Mouse (Mus musculus) hindbrain, embryonic 11.5 days (tissue): ENCODE measurements around the gene Brpf3. TPM values are rescaled to one million over a fixed set of nuclear protein-coding genes. Genes with fewer than 3 reads are reported as not detected.
"Not testable (repeated sequence)": the region's sequence is repeated elsewhere in the genome, so short reads cannot be mapped to it uniquely, and the experiment has no call there.

Experiments used
- ATAC-seq: fragments of 200-750 bp; cut with Nextera tagmentation; 2 replicates; pipeline ENCODE4 v1.8.0; 2017; ENCODE audit warnings: mild to moderate bottlenecking, moderate TSS enrichment, moderate library complexity; ENCODE audit not compliant: low FRiP score
- DNase-seq: peaks from one replicate; pipeline ENCODE4 v3.0.0-alpha.2; 2015; ENCODE audit warnings: low spot score
- H3K27ac ChIP-seq: fragments of 300-500 bp; sonication (generic); 2 replicates; pipeline ENCODE4 v1.5.1; 2014; ENCODE audit warnings: mild to moderate bottlenecking, low read depth, low read length
- H3K27me3 ChIP-seq: fragments of 300-500 bp; sonication (generic); 2 replicates; pipeline ENCODE4 v1.6.1; 2014; ENCODE audit warnings: mild to moderate bottlenecking, low read length, moderate library complexity, mixed read lengths; ENCODE audit not compliant: control insufficient read depth, insufficient read depth
- H3K36me3 ChIP-seq: fragments of 300-500 bp; sonication (generic); 2 replicates; pipeline ENCODE4 v1.6.1; 2014; ENCODE audit warnings: mild to moderate bottlenecking, low read length, moderate library complexity, mixed read lengths; ENCODE audit not compliant: control insufficient read depth, insufficient read depth
- H3K4me1 ChIP-seq: fragments of 300-500 bp; sonication (generic); replicated peaks from 2 replicates; pipeline ENCODE4 v1.6.1; 2014; ENCODE audit warnings: low read length, mixed read lengths; ENCODE audit not compliant: control insufficient read depth, insufficient read depth
- H3K4me2 ChIP-seq: fragments of 300-500 bp; sonication (generic); replicated peaks from 2 replicates; pipeline ENCODE4 v1.6.1; 2014; ENCODE audit warnings: mild to moderate bottlenecking, low read depth, low read length
- H3K4me3 ChIP-seq: fragments of 300-500 bp; sonication (generic); 2 replicates; pipeline ENCODE4 v1.5.1; 2014; ENCODE audit warnings: low read depth, low read length
- H3K9ac ChIP-seq: fragments of 300-500 bp; sonication (generic); 2 replicates; pipeline ENCODE4 v1.6.1; 2014; ENCODE audit warnings: low read depth, low read length
- H3K9me3 ChIP-seq: fragments of 300-500 bp; sonication (generic); 2 replicates; pipeline ENCODE4 v1.6.1; 2016; ENCODE audit warnings: low read length; ENCODE audit not compliant: control insufficient read depth
- WGBS: fragments of 180-500 bp; shearing (Covaris S2); extraction: QIAGEN DNeasy Blood & Tissue Kit; methylation state at CpG from one replicate; pipeline ENCODE4 v1.1.7; 2014; 5-methylcytosine and 5-hydroxymethylcytosine counted together
- polyA plus RNA-seq: library from polyadenylated mRNA; unstranded; fragments of >200 nt; fragmentation: Nextera tagmentation; extraction: Ambion mirVana; gene quantifications from 2 replicates; pipeline ENCODE4 v1.2.1, GENCODE M21; 2014

The Brpf3 gene
- polyA plus RNA-seq, 1 experiment from 2014 or later: 9.8 TPM

- no peaks in the 10 kb centered on the region for H3K9me3 ChIP-seq
- peak overlapping the region; percentile 39; the same call in 1 of the 2 replicates for H3K27ac ChIP-seq
- DNase-seq (no peak), ATAC-seq (no peak)
- H3K4me2 ChIP-seq: no peak overlapping the region
- H3K27me3 ChIP-seq: no peaks in the 10 kb centered on the region
- H3K36me3 ChIP-seq: peaks cover 14% of the 10 kb centered on the region
- H3K9ac ChIP-seq: no peak overlapping the region
- WGBS: 87% methylated on average over 14 of the region's 14 CpGs
- no peak overlapping the region for H3K4me3 ChIP-seq
- no peaks in the 10 kb centered on the region for H3K4me1 ChIP-seq
Observed at GRCm38 (mm10) chr17:28829120-28829519, 28.2 kb downstream of the Brpf3 start.

DNA sequence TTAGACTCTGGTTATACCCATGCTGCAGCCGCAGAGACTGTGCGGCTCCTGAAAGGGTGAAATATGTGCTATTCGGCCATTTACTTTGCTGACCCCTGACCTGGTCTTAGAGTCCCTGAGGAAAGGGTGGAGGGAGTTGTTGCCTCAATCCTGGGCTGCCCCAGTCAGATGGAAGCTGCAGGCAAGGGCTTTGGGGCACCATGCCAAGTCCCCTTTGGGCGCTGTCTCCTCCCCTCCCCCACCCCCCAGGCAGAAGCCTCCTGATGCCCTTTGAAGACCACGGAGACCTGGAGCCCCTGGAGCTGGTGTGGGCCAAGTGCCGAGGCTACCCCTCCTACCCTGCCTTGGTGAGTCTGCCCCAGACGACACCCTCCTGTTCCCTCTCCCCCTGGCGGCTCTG is 30.2 kb downstream of the Brpf3 start:
- no peaks in the 10 kb centered on the region for H3K4me1 ChIP-seq
- DNase-seq: no peak
- H3K27ac ChIP-seq: no peak overlapping the region

GRCm38 (mm10) chr17:28832040-28832439 is 31.1 kb downstream of the Brpf3 start:
- peaks cover 13% of the 10 kb centered on the region for H3K36me3 ChIP-seq

More for the DNA sequence above, 30.2 kb downstream of the Brpf3 start:
- Histone ChIP-seq H3K4me3 (no peak overlapping the region), H3K4me2 (no peak overlapping the region), H3K9me3 (no peaks in the 10 kb centered on the region), H3K9ac (no peak overlapping the region), H3K36me3 (peaks cover 13% of the 10 kb centered on the region), H3K27me3 (no peaks in the 10 kb centered on the region)
- ATAC-seq: no peak
- 87% methylated on average over 8 of the region's 8 CpGs for WGBS

DNA sequence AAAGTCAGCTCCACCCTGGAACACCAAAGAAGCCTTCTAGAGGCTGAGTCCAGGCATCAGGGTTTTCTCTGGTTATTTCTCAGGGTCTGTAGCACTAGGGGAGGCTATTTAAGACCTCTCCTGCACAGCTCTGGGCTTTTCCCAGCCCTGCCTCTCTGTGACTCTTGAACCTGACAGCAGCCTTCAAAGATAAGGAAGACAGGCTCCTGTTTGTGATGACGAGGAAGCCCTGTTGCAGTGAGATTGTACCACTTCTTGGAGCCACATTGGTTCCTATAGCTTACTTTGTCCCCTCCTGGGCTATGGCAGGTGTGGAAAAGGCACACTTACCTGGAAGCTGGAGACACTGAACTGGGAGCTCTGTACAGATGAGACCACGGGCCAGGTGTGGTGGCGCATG is 32.0 kb downstream of the Brpf3 start:
- H3K4me3 ChIP-seq: no peak overlapping the region
- H3K27ac ChIP-seq: no peak overlapping the region
- no peak overlapping the region for H3K9ac ChIP-seq
- H3K9me3 ChIP-seq: no peaks in the 10 kb centered on the region
- DNase-seq (no peak), ATAC-seq (no peak)
- no peak overlapping the region for H3K4me2 ChIP-seq
- peaks cover 16% of the 10 kb centered on the region for H3K36me3 ChIP-seq
- no peaks in the 10 kb centered on the region for H3K4me1 ChIP-seq
- H3K27me3 ChIP-seq: no peaks in the 10 kb centered on the region
- WGBS: 95% methylated on average over 3 of the region's 3 CpGs

More at GRCm38 (mm10) chr17:28832040-28832439, 31.1 kb downstream of the Brpf3 start:
- Histone ChIP-seq H3K9ac (no peak overlapping the region), H3K27me3 (no peaks in the 10 kb centered on the region), H3K4me2 (no peak overlapping the region), H3K4me3 (no peak overlapping the region), H3K9me3 (no peaks in the 10 kb centered on the region), H3K4me1 (no peaks in the 10 kb centered on the region), H3K27ac (no peak overlapping the region)
- DNase-seq: no peak
- no peak for ATAC-seq
- WGBS: 88% methylated on average over 9 of the region's 9 CpGs

DNA sequence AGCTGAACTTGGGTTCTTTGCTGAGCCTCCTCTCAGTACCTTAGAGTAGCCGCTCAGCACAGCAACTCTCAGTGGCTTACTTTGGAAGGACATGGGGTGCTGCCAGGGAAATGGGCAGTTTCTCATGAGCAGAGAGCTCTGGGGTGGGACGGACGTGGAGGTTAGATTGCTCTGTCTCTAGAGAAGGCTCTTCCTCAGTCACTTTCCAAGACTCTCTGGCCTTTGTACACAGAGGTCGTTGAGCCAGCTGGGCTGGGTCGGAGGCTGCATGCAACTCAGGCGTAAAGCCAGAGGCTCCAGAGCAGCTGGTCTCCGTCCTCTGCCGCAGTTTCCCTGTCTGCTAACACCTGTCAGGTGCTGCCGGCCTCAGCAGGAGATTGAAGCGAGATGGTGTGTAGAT is 33.8 kb downstream of the Brpf3 start:
- Histone ChIP-seq H3K9ac (no peak overlapping the region), H3K9me3 (no peaks in the 10 kb centered on the region)
- no peak for DNase-seq

DNA sequence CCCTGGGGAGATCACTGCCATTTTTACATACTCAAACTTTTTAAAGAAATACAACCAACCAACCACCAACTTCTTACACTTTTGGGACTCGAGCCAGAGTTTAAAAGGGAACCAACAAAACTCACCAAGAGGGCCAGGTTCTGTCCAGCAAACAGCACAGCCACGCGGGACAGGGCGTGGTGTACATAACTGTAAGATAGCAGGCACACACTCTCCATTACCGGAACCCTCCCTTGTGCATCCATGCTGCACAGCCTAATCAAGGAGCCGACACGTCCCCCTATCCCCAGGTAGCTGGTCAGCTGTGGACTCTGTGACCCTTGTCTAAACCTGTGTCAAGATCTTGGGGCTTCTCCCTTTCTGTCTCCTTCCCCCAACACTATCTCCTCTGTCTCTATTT is 37.0 kb downstream of the Brpf3 start:
- H3K4me2 ChIP-seq: no peak overlapping the region
- peaks cover 19% of the 10 kb centered on the region for H3K36me3 ChIP-seq
- no peak for ATAC-seq
- DNase-seq: no peak
- H3K27ac ChIP-seq: no peak overlapping the region
- H3K27me3 ChIP-seq: no peaks in the 10 kb centered on the region
- H3K4me1 ChIP-seq: no peaks in the 10 kb centered on the region
- H3K9ac ChIP-seq: no peak overlapping the region
- WGBS: 91% methylated on average over 7 of the region's 7 CpGs
- no peak overlapping the region for H3K4me3 ChIP-seq
- no peaks in the 10 kb centered on the region for H3K9me3 ChIP-seq

More for the DNA sequence above, 33.8 kb downstream of the Brpf3 start:
- no peak overlapping the region for H3K27ac ChIP-seq
- no peaks in the 10 kb centered on the region for H3K4me1 ChIP-seq
- H3K36me3 ChIP-seq: peaks cover 19% of the 10 kb centered on the region
- H3K4me3 ChIP-seq: no peak overlapping the region
- no peak overlapping the region for H3K4me2 ChIP-seq
- no peaks in the 10 kb centered on the region for H3K27me3 ChIP-seq
- ATAC-seq: no peak
- 87% methylated on average over 10 of the region's 10 CpGs for WGBS

GRCm38 (mm10) chr17:28841947-28842346 is 41.1 kb downstream of the Brpf3 start:
- not testable (repeated sequence) for H3K9me3 ChIP-seq, H3K9ac ChIP-seq, H3K4me1 ChIP-seq, H3K4me3 ChIP-seq, DNase-seq, H3K27me3 ChIP-seq, ATAC-seq, H3K27ac ChIP-seq, H3K4me2 ChIP-seq
- WGBS: 96% methylated on average over 4 of the region's 4 CpGs
- peaks cover 11% of the 10 kb centered on the region; the same call in 1 of the 2 replicates for H3K36me3 ChIP-seq

GRCm38 (mm10) chr17:28843665-28844064 is 42.8 kb downstream of the Brpf3 start:
- peaks cover 5% of the 10 kb centered on the region; the same call in 1 of the 2 replicates for H3K36me3 ChIP-seq
- H3K27ac ChIP-seq: no peak overlapping the region
- no peak for ATAC-seq
- no peak overlapping the region for H3K4me2 ChIP-seq
- no peak overlapping the region for H3K4me3 ChIP-seq
- DNase-seq: no peak
- H3K9ac ChIP-seq: no peak overlapping the region
- H3K9me3 ChIP-seq: no peaks in the 10 kb centered on the region
- H3K27me3 ChIP-seq: no peaks in the 10 kb centered on the region
- no peaks in the 10 kb centered on the region for H3K4me1 ChIP-seq
- 90% methylated on average over 5 of the region's 5 CpGs for WGBS

DNA sequence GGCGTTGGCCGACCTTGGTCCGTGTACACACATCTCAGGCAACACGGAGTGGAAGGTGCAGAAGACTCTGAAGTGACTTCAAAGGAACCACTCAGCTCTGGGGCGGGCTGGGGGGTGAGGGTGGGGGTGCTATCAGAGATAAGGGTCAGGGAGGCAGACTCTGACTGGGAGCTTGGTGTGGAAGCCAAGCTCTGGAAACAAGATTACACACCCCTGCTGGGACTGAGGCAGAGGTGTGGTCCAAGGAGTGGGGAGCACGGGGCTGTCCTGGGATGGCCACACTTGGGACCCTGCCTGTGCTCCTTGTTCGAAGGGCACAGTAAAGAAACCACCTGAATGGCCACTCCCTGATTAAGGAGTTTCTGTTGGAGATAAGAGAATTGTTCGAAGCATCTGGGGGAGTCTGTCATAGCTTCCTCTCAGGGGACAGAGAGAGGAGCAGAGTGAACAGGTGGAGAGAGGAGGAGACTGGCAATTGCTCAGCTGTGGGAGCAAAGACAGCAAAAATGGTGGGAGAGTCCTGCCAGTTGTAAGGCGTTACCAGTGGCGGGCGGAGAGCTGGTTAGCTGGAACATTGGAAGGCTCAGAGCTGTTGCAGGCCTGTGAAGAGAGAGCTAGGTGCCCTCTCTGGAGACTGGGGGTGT is 46.2 kb downstream of the Brpf3 start:
- Histone ChIP-seq H3K4me1 (no peaks in the 10 kb centered on the region), H3K4me3 (no peak overlapping the region), H3K27ac (no peak overlapping the region), H3K27me3 (no peaks in the 10 kb centered on the region), H3K9ac (no peak overlapping the region), H3K9me3 (no peaks in the 10 kb centered on the region), H3K4me2 (no peak overlapping the region), H3K36me3 (no peaks in the 10 kb centered on the region)
- ATAC-seq (no peak), DNase-seq (no peak)
- 73% methylated on average over 11 of the region's 11 CpGs for WGBS
